29 mouse cellular contexts compared by ENCODE assay signal in the genomic region with DNA sequence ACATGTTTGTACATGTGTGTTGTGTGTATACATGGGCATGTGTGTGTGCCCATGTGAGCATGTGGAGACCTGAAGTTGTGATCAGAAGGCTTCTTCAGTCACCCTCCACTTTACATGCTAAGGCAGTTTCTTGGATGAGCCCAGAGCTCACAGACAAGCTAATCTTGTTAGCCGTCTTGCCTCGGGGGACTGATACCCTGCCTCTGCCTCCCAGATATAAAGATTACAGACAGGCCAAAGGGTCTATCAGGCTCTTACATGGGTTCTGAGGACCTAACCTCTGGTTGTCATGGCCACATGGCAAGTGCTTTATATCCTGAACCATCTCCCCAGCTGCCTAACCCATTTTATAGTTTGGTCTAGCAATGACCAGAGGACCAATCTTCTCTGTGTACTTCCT. TPM values are rescaled to one million over a fixed set of nuclear protein-coding genes. Genes with fewer than 3 reads are reported as not detected.
DNase-seq lines count a peak whose midpoint lies in the region; ATAC-seq and TF ChIP-seq lines count a peak whose summit lies in the region.
"Had no signal": no experiment of that assay in that cellular context is flagged by ENCODE, and none has a peak within 500 bp of the region (broad histone marks: within the 10 kb centered on the region; RNA-seq: fewer than 3 reads in every experiment).

No protein-coding gene starts in this region.

- H3K4me2 ChIP-seq in liver, embryonic 11.5 days: peak overlapping the region; percentile 38; the same call in 1 of the 2 replicates
- H3K4me2 ChIP-seq in liver, embryonic 14.5 days (ENCODE audit: low read depth): peak overlapping the region; percentile 1; the same call in 1 of the 2 replicates
- H3K4me2 ChIP-seq: embryonic facial prominence, embryonic 12.5 days; embryonic facial prominence, embryonic 15.5 days; forebrain, embryonic 12.5 days; forebrain, embryonic 15.5 days; heart, embryonic 13.5 days; hindbrain, embryonic 13.5 days had no signal

- no peak for TF ChIP-seq CTCF in liver, embryonic 14.5 days (IDR thresholded peaks at IDR 0.05; ENCODE audit: low read depth)

- no peak for DNase-seq in liver, embryonic 11.5 days (ENCODE audit: low spot score)
- peak in 1 of 3 experiments; percentile 6 for DNase-seq in liver, embryonic 14.5 days (ENCODE audit: low read depth in 3 of 3, low spot score in 3 of 3)
- no peak for DNase-seq in kidney, postnatal 4 days
- DNase-seq in cerebellum, adult 9-11 months: no peak
- DNase-seq in left cerebral cortex, adult 11 months (ENCODE audit: low spot score): no peak
- DNase-seq: adrenal gland, postnatal 10 days; adrenal gland, postnatal 36 days; B cell, adult 2 months; cerebellum, adult 18-20 months; cerebellum, adult 9-10 months; cerebellum, postnatal 25 days; gastrocnemius, postnatal 25 days; heart, adult 18-20 months had no signal

- H3K27me3 ChIP-seq in liver, embryonic 11.5 days (replicated peaks; ENCODE audit: control insufficient read depth, insufficient read depth, low read length): no peaks in the 10 kb centered on the region
- no peaks in the 10 kb centered on the region for H3K27me3 ChIP-seq in liver, embryonic 14.5 days (ENCODE audit: control insufficient read depth, insufficient read depth, low read length)
- H3K27me3 ChIP-seq: CH12.LX; embryonic facial prominence, embryonic 12.5 days; embryonic facial prominence, embryonic 15.5 days; forebrain, embryonic 12.5 days; forebrain, embryonic 15.5 days; heart, embryonic 13.5 days; hindbrain, embryonic 13.5 days; Patski had no signal

- no peak overlapping the region for H3K4me3 ChIP-seq in liver, embryonic 11.5 days (ENCODE audit: low read depth, low read length)
- no peak overlapping the region for H3K4me3 ChIP-seq in liver, embryonic 14.5 days (ENCODE audit: insufficient read depth in 1 of 2, low read depth in 2 of 2, low read length in 2 of 2)
- H3K4me3 ChIP-seq: embryonic facial prominence, embryonic 12.5 days; embryonic facial prominence, embryonic 15.5 days; forebrain, embryonic 12.5 days; forebrain, embryonic 15.5 days; heart, embryonic 10.5 days; heart, embryonic 13.5 days; hindbrain, embryonic 13.5 days had no signal

- H3K9me3 ChIP-seq in liver, embryonic 11.5 days (ENCODE audit: control insufficient read depth, low read length): no peaks in the 10 kb centered on the region
- no peaks in the 10 kb centered on the region for H3K9me3 ChIP-seq in liver, embryonic 14.5 days (ENCODE audit: control insufficient read depth, low read length)
- H3K9me3 ChIP-seq: embryonic facial prominence, embryonic 12.5 days; embryonic facial prominence, embryonic 15.5 days; forebrain, embryonic 12.5 days; forebrain, embryonic 15.5 days; G1E; heart, embryonic 10.5 days; heart, embryonic 13.5 days; hindbrain, embryonic 13.5 days had no signal

- no peak overlapping the region for H3K27ac ChIP-seq in liver, embryonic 11.5 days (ENCODE audit: low read depth, low read length)
- H3K27ac ChIP-seq in liver, embryonic 14.5 days: no peak overlapping the region
- H3K27ac ChIP-seq: embryonic facial prominence, embryonic 12.5 days; embryonic facial prominence, embryonic 15.5 days; forebrain, embryonic 12.5 days; forebrain, embryonic 15.5 days; heart, embryonic 10.5 days; heart, embryonic 13.5 days; hindbrain, embryonic 13.5 days; hindbrain, postnatal 0 days had no signal

- H3K4me1 ChIP-seq in liver, embryonic 11.5 days (replicated peaks; ENCODE audit: control insufficient read depth, insufficient read depth, low read length): no peaks in the 10 kb centered on the region; the same call in 1 of the 2 replicates
- H3K4me1 ChIP-seq in liver, embryonic 14.5 days (replicated peaks; ENCODE audit: control insufficient read depth in 2 of 2, insufficient read depth in 2 of 2, low read length in 1 of 2): peaks cover 10 to 25% of the 10 kb centered on the region in 2 experiments
- H3K4me1 ChIP-seq: embryonic facial prominence, embryonic 12.5 days; embryonic facial prominence, embryonic 15.5 days; forebrain, embryonic 12.5 days; forebrain, embryonic 15.5 days; hindbrain, embryonic 13.5 days had no signal

- no peaks in the 10 kb centered on the region; the same call in 1 of the 2 replicates for H3K36me3 ChIP-seq in liver, embryonic 11.5 days (ENCODE audit: control insufficient read depth, insufficient read depth, low read length)
- no peaks in the 10 kb centered on the region for H3K36me3 ChIP-seq in liver, embryonic 14.5 days (replicated peaks; ENCODE audit: control insufficient read depth, insufficient read depth, low read depth)

- no peak overlapping the region for H3K9ac ChIP-seq in liver, embryonic 11.5 days (ENCODE audit: low read depth, low read length)
- no peak overlapping the region for H3K9ac ChIP-seq in liver, embryonic 14.5 days (replicated peaks)
- H3K9ac ChIP-seq: embryonic facial prominence, embryonic 12.5 days; embryonic facial prominence, embryonic 15.5 days; forebrain, embryonic 12.5 days; forebrain, embryonic 15.5 days; heart, embryonic 13.5 days; hindbrain, embryonic 13.5 days had no signal

- 0 out of 2 replicates have a peak, but pooled peaks have one; percentile 29 for ATAC-seq in common myeloid progenitor, adult 5-6 weeks (replicated peaks; ENCODE audit: low read depth, poor library complexity, severe bottlenecking)
- peak; percentile 94 for ATAC-seq in liver, embryonic 11.5 days (replicated peaks; ENCODE audit: low FRiP score)
- ATAC-seq in liver, embryonic 14.5 days (ENCODE audit: insufficient read depth): peak; percentile 90
- peak; percentile 70 for ATAC-seq in megakaryocyte progenitor cell, adult 5-6 weeks (replicated peaks; ENCODE audit: poor library complexity)
- ATAC-seq: hindbrain, postnatal 0 days; inflammation-experienced regulatory T-cells, adult 6 months; Patski had no signal

- TF ChIP-seq EP300 in liver, embryonic 14.5 days (IDR thresholded peaks at IDR 0.05; ENCODE audit: low read depth): peak; percentile 69

- WGBS in liver, embryonic 11.5 days: 57% methylated on average over 2 of the region's 2 CpGs
- 39% methylated on average over 2 of the region's 2 CpGs for WGBS in liver, embryonic 14.5 days (ENCODE audit: insufficient replicate concordance)

RNA-seq across cellular contexts. Expression of a gene that starts 57.9 kb away (rescaled TPM):
- not detected in 2 replicates for total RNA-seq in common myeloid progenitor, adult 5-6 weeks (2017)
- polyA plus RNA-seq in liver, embryonic 11.5 days (2014; fragmentation: Nextera tagmentation; extraction: Ambion mirVana): 0.34 and 1.0 TPM in 2 replicates
- 0.06 and 0.08 TPM in 2 replicates for polyA plus RNA-seq in liver, embryonic 14.5 days (2012; rRNA removed)
- polyA plus RNA-seq in liver, embryonic 14.5 days (2014; fragmentation: Nextera tagmentation; extraction: Ambion mirVana): 0.06 and 0.17 TPM in 2 replicates
- total RNA-seq in megakaryocyte progenitor cell, adult 5-6 weeks (2015): not detected in 2 replicates
- total RNA-seq in megakaryocyte progenitor cell, adult 5-6 weeks (2017): not detected in 2 replicates
- total RNA-seq: CH12.LX; gastrocnemius, adult 8-10 months; gastrocnemius, postnatal 25 days; hematopoietic stem cell, adult 5-6 weeks had no signal
- polyA plus RNA-seq: G1E; inflammation-experienced regulatory T-cells, adult 6 months had no signal

Comparison
In these comparisons a context has a peak if more than half of its experiments do, and no peak if none do; other contexts are left out.
1. ATAC-seq: peak in every context shown above with its lines; median percentile 94 in liver, embryonic 11.5 days; 90 in liver, embryonic 14.5 days; 70 in megakaryocyte progenitor cell, adult 5-6 weeks; 29 in common myeloid progenitor, adult 5-6 weeks.